8 mouse cellular contexts compared by ENCODE assay signal in genomic region chr9:98425351-98425880, GRCm38 (mm10). TPM values are rescaled to one million over a fixed set of nuclear protein-coding genes. Genes with fewer than 3 reads are reported as not detected.
DNase-seq lines count a peak whose midpoint lies in the region; ATAC-seq lines count a peak whose summit lies in the region.

No protein-coding gene starts in this region.

- ATAC-seq in kidney, embryonic 16.5 days (ENCODE audit: low FRiP score, low TSS enrichment): no peak
- ATAC-seq in embryonic facial prominence, embryonic 13.5 days (ENCODE audit: insufficient number of reproducible peaks, insufficient read depth, low FRiP score, low TSS enrichment, low read depth): no peak
- no peak for ATAC-seq in limb, embryonic 11.5 days (ENCODE audit: insufficient number of reproducible peaks, low FRiP score, low TSS enrichment, low read depth)
- ATAC-seq in neural tube, embryonic 15.5 days (ENCODE audit: low FRiP score): no peak

- H3K9ac ChIP-seq in kidney, embryonic 16.5 days (replicated peaks; ENCODE audit: low read length): peak overlapping the region; percentile 75
- peak overlapping the region; percentile 74 for H3K9ac ChIP-seq in embryonic facial prominence, embryonic 13.5 days
- H3K9ac ChIP-seq in limb, embryonic 11.5 days (ENCODE audit: low read length): no peak overlapping the region
- peak overlapping the region; percentile 57 for H3K9ac ChIP-seq in neural tube, embryonic 15.5 days (replicated peaks)

- H3K4me3 ChIP-seq in kidney, embryonic 16.5 days (ENCODE audit: low read length): peak overlapping the region; percentile 72
- H3K4me3 ChIP-seq in embryonic facial prominence, embryonic 13.5 days: peak overlapping the region; percentile 62
- H3K4me3 ChIP-seq in limb, embryonic 11.5 days (ENCODE audit: low read depth, low read length): peak overlapping the region; percentile 49
- peak overlapping the region; percentile 57 for H3K4me3 ChIP-seq in neural tube, embryonic 15.5 days (replicated peaks)

- no peaks in the 10 kb centered on the region for H3K27me3 ChIP-seq in kidney, embryonic 16.5 days (ENCODE audit: insufficient read depth, low read length)
- H3K27me3 ChIP-seq in embryonic facial prominence, embryonic 13.5 days: no peaks in the 10 kb centered on the region
- no peaks in the 10 kb centered on the region for H3K27me3 ChIP-seq in limb, embryonic 11.5 days (ENCODE audit: control insufficient read depth, insufficient read depth, low read length)
- H3K27me3 ChIP-seq in neural tube, embryonic 15.5 days (replicated peaks): 0 out of 2 replicates have a peak, but pooled peaks cover 2% of the 10 kb centered on the region

- H3K4me2 ChIP-seq in kidney, embryonic 16.5 days (replicated peaks; ENCODE audit: low read depth, low read length): peak overlapping the region; percentile 70
- H3K4me2 ChIP-seq in embryonic facial prominence, embryonic 13.5 days: peak overlapping the region; percentile 75
- H3K4me2 ChIP-seq in limb, embryonic 11.5 days (ENCODE audit: low read depth, severe bottlenecking): peak overlapping the region; percentile 81
- peak overlapping the region; percentile 84 for H3K4me2 ChIP-seq in neural tube, embryonic 15.5 days

- no peaks in the 10 kb centered on the region for H3K9me3 ChIP-seq in kidney, embryonic 16.5 days (ENCODE audit: low read length)
- no peaks in the 10 kb centered on the region for H3K9me3 ChIP-seq in embryonic facial prominence, embryonic 13.5 days
- H3K9me3 ChIP-seq in limb, embryonic 11.5 days (ENCODE audit: control insufficient read depth, low read length): no peaks in the 10 kb centered on the region
- H3K9me3 ChIP-seq in neural tube, embryonic 15.5 days (replicated peaks): no peaks in the 10 kb centered on the region

- no peak for DNase-seq in kidney, adult 8-10 months
- DNase-seq in limb, embryonic 11.5 days (ENCODE audit: low spot score): peak; percentile 43
- no peak for DNase-seq in right cerebral cortex, adult 18-20 months
- DNase-seq in urinary bladder, postnatal 25 days (ENCODE audit: low spot score): no peak
- DNase-seq in frontal cortex, postnatal 14 days (ENCODE audit: low spot score in 2 of 2): no peak

- H3K4me1 ChIP-seq in kidney, embryonic 16.5 days (ENCODE audit: insufficient read depth, low read length): peaks cover 57% of the 10 kb centered on the region
- H3K4me1 ChIP-seq in embryonic facial prominence, embryonic 13.5 days: peaks cover 58% of the 10 kb centered on the region
- no peaks in the 10 kb centered on the region for H3K4me1 ChIP-seq in limb, embryonic 11.5 days (ENCODE audit: control insufficient read depth, insufficient read depth, low read length)
- H3K4me1 ChIP-seq in neural tube, embryonic 15.5 days: peaks cover 61% of the 10 kb centered on the region

- no peaks in the 10 kb centered on the region; the same call in 1 of the 2 replicates for H3K36me3 ChIP-seq in kidney, embryonic 16.5 days (ENCODE audit: insufficient read depth, low read length)
- H3K36me3 ChIP-seq in embryonic facial prominence, embryonic 13.5 days: no peaks in the 10 kb centered on the region
- no peaks in the 10 kb centered on the region for H3K36me3 ChIP-seq in limb, embryonic 11.5 days (ENCODE audit: control insufficient read depth, insufficient read depth, low read length)
- no peaks in the 10 kb centered on the region for H3K36me3 ChIP-seq in neural tube, embryonic 15.5 days

- 2% methylated on average over 19 of the region's 19 CpGs for WGBS in kidney, embryonic 16.5 days
- 6% methylated on average over 19 of the region's 19 CpGs for WGBS in embryonic facial prominence, embryonic 13.5 days
- 6% methylated on average over 19 of the region's 19 CpGs for WGBS in limb, embryonic 11.5 days
- WGBS in neural tube, embryonic 15.5 days: 10% methylated on average over 19 of the region's 19 CpGs

- H3K27ac ChIP-seq in kidney, embryonic 16.5 days (ENCODE audit: low read length): peak overlapping the region; percentile 27
- H3K27ac ChIP-seq in embryonic facial prominence, embryonic 13.5 days: 0 out of 2 replicates have a peak overlapping the region, but pooled peaks have one; percentile 4
- H3K27ac ChIP-seq in limb, embryonic 11.5 days (replicated peaks; ENCODE audit: low read depth, low read length): no peak overlapping the region
- H3K27ac ChIP-seq in neural tube, embryonic 15.5 days (replicated peaks): peak overlapping the region; percentile 71

RNA-seq across cellular contexts. Expression of gene Rbp1, which starts 2.7 kb away (rescaled TPM):
- polyA plus RNA-seq in kidney, embryonic 16.5 days (2015; fragmentation: Nextera tagmentation; extraction: Ambion mirVana): 104 and 106 TPM in 2 replicates
- polyA plus RNA-seq in embryonic facial prominence, embryonic 13.5 days (2015; fragmentation: Nextera tagmentation; extraction: Ambion mirVana): 54.1 and 61.1 TPM in 2 replicates
- polyA plus RNA-seq in limb, embryonic 11.5 days (2014; fragmentation: Nextera tagmentation; extraction: Ambion mirVana): 29.5 and 30.4 TPM in 2 replicates
- polyA plus RNA-seq in neural tube, embryonic 15.5 days (2015; fragmentation: Nextera tagmentation; extraction: Ambion mirVana): 67.5 and 74.8 TPM in 2 replicates
